Mouse (Mus musculus) cerebellum, adult 2 months (tissue): ENCODE results near the gene Ccr1.

Experiments used
- CTCF ChIP-seq: fragments of 200-500 bp; IDR thresholded peaks from 2 replicates; pipeline ENCODE4 v1.5.1; 2011; ENCODE audit warnings: low read depth, mild to moderate bottlenecking, control low read depth, low read length, moderate library complexity, borderline replicate concordance; ENCODE audit not compliant: insufficient read depth
- POLR2A ChIP-seq: fragments of 200-500 bp; IDR thresholded peaks from 2 replicates; pipeline ENCODE4 v1.6.1; 2011; ENCODE audit warnings: low read length, control low read depth, borderline replicate concordance; ENCODE audit not compliant: insufficient read depth

- TF ChIP-seq CTCF, result no peak
- no peak for TF ChIP-seq POLR2A
Observed at GRCm38 (mm10) chr9:123941316-123941715, 27.2 kb downstream of the Ccr1 start.
